Mouse (Mus musculus) gastrocnemius, postnatal 4 days (tissue): ENCODE measurements around the gene Tpst2. TPM values are rescaled to one million over a fixed set of nuclear protein-coding genes. Genes with fewer than 3 reads are reported as not detected.

Experiments
- DNase-seq, 2 experiments: peaks; one replicate each; pipeline ENCODE4 v3.0.0; 2021 to 2022; ENCODE audit warnings: low spot score in 2 of 2, mixed read lengths in 2 of 2
- long read RNA-seq, 2 experiments: library from polyadenylated mRNA; stranded (forward); transcript quantifications; one replicate each; pipeline ENCODE4 v2.0.0; 2021
- total RNA-seq, 2 experiments: library from RNA; stranded (reverse); gene quantifications; 2 replicates each; pipeline ENCODE4 v1.2.3; 2021

Tpst2 gene
- 10 to 100 TPM; 25.4 to 26.2 TPM for total RNA-seq
- long read RNA-seq, experiment 1, transcript Tpst2-201 (7 exons, 1,835 nt), result major isoform, 31 of 46 reads
- long read RNA-seq, experiment 1, partial matches to known transcripts, result 6 of 46 reads
- long read RNA-seq, experiment 1, other reads (novel, unspliced or antisense), result 5 of 46 reads
- long read RNA-seq, experiment 2, transcript Tpst2-201 (7 exons, 1,835 nt), result major isoform, 45 of 66 reads
- long read RNA-seq, experiment 2, partial matches to known transcripts, result 4 of 66 reads
- long read RNA-seq, experiment 2, other reads (novel, unspliced or antisense), result 14 of 66 reads

DNA sequence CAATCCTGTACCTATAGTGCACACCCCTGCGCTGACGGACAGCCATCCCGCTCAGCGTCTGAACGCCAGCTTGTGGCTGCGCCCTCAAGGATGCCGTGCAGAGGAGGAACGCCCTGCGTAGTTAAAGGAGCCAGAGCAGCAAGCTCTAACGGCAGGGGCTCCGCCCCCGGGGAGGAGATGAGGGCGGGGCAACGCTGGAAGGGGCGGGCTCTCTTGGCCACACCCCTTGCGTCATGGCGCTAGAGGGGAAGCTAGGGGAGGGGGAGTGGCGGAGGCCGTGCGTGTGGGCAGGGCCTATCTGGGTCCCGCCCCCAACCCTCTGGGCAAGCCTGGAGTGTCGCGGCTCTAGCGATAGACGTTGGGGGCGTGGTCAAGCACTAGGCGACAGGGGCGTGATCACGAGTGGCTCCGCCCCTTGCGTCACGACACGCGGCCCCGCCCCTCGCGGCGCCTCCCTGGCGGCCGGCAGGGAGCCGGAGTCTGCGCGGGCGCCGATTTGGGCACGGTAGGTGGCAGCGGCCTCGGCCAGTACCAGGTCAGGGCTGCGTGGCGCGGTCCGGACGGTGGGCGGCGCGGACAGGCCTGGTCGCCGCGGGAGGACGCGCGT lies at the start of gene Tpst2:
Gene Tpst2 (plus strand): TSS at position 425 of the 607 bp plus-strand sequence.
- DNase-seq, result peak; percentile 99 to 100

DNA sequence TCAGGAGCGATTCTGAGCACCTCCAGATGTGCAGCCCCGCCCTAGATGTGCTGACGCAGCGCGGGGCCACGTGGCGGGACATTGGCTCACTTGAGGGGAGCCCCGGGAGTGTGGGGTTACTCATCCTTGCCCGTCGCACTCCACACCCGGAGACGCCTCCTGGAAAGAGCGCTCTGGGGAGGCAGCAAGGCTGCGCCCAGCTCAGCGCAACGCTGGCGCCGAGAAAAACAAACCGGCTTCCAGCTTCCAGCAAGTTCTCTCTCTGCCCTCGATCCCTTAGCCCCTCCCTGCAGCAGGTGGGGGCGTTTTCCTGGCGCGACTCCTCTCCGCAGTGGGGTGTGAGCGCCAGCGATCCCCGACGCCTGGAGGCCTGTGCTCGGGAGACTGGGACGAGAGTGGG lies 49.1 kb upstream of the Tpst2 start:
- no peak for DNase-seq

DNA sequence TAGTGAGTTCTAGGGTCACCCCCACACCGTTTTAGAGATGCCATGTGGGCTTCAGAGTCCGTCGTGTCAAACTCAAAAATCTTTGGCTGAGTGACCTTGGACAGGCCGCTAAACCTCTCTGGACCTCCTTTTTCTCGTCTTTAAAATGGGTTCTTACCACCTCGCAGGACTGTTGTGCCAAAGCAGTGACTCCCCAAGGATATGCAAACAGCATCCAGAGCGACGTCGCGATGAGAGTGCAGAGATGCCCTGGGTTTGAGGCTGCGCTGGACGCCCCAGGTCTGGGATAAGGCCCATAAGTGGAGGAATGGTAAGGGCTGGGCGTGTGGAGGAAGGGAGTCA lies 48.6 kb upstream of the Tpst2 start:
- no peak for DNase-seq

DNA sequence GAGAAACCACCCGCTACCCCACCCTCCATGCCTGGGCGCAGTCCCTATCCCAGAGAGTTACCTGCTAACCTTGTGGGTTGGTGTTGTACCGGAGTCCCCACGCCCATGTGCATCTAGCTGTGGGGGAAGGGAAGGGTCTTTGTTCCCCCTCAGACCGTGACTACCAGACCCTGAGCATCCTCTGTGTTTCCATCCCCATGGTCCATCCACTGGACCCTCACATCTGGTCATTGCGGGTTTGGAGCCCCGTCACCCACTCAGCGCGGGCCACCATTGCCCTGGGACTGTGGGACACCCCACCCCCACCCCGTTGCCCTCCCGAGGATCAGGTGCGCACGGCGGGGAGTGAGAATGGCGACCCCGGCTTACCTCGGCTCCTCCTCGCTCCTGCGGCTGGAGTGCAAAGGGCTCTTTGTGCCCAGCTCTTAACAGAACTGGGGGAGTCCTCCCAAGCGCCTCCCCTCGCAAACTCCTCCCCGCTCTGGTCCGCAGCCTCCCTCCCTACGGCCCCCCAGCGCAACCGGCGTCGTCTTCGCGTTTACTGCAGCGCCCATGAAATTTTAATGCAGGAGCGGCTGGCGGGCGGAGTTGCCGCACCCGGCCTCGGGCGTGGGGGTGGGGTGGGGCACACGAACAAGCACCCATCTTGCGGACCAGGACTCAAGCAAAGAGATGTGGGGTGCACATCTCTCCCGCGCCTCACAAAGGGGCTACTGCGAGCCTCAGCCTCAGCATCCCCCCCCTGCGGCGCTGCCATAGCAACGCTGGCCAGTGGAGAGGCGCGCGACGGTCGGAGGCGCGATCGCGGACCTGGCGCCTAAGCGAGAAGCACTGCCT lies 48.0 kb upstream of the Tpst2 start:
- DNase-seq, result no peak

DNA sequence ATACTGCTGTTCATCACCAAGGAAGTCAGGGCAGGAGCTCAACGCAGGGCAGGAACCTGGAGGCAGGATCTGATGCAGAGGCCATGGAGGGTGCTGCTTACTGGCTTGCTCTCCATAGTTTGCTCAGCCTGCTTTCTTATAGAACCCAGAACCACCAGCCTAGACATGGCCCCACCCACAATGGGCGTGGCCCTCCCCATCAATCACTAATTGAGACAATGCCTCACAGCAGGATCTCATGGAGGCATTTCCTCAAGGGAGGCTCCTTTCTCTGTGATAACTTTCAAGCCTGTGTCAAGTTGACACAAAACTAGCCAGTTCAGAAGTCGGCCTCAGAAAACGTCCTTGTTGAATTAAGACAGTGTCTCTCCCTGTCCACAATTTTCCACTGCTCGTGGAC lies 40.7 kb upstream of the Tpst2 start:
- DNase-seq, result no peak

DNA sequence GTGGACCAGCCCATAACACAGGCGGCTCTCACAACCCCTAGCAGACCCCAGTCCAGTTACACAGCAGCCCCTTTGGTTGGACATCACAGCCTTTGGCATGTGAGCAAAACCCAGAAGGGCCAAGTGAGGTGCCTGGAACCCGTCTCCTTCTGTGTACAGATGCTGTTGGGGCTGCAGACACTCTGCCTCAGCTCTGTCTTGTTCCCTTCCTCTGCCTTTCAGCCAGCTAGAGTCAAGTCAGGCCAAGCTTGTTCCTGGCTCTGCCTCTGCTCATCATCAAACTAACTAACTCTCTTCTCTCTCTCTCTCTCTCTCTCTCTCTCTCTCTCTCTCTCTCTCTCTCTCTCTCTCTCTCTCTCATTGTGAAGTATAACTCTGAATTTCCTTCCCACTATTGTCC lies 39.9 kb upstream of the Tpst2 start:
- DNase-seq, result no peak

DNA sequence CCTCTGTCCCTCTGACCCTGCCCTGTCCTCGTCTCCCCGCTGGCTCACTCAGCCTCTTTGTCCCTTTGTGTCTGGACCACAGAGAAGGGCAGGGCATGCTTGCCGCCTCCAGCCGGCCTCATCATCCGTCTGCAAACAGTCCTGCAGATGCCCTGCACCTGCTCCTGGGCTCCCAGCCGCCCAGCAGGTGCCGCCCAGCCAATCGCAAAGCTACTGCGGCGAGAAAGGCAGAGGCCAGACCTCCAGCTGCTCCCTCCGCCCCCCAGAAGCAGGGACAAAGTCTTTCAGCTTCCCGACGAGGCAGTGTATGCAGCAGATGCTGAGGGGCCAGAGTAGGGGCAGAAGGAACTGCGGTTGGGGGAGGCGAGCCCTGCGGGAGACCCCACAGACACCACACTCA lies 39.1 kb upstream of the Tpst2 start:
- no peak for DNase-seq

DNA sequence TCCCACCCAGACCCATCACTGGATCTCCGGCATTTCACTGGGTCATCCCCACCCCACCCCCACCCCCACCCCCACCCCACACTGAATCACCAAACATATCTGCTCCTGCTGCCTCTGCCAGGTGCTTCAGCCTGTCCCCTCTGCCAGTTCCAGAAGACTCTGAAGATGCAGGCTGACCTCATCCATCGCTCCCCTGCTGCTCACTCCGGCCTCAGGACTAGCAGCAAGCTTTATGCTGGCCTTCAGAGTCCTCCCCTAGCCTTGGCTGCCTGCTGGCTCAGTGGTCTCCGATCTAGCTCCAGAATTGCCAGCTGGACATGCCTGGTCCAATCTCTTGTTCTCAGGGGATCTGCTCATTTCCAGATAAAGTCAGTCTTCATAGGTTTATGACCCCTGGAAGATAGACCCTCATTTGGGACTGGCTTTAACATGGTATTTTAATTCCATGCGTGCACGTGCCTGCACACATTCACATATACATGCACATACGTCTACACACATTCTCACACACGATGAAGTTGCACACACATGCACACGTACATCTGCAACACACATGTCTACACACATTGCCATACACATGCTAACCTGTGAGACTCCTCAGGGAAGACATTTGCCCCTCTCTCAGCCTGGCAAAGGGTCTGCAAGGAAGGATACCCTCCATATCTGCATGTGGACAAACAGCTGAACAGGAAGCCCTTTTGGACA lies 38.5 kb upstream of the Tpst2 start:
- no peak for DNase-seq

DNA sequence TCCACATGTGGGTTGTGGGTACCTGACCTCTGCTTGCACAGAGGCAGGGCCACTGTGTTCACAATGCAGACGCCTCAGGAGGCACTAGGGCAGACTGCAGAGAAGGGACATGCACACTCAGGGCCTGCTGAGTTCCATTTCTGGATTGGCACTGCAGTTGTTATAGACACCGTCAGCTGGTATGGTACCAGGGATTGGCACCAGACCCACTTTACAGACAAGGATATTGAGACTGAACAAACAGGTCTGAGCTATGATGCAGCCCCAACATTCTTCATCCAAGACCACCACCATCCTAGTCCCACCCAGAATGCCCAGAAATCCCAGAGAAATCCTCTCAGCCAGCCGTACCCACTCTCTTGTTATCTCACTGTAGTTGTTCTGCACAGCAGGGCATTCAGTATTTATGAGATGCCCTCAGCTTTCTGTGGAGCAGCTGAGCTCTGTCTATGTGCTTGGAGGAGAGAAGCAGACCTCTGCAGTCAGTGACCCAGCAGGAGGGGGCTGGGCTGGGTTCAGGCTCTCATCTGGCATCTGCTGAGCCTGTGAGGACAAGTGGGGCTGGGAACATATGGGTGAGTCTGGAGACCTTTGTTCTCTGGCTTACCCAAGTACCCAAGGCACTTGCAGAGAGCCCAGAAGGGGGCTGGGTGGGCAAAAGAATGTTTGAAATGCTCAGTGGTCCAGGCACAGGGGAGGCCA lies 37.6 kb upstream of the Tpst2 start:
- no peak for DNase-seq

DNA sequence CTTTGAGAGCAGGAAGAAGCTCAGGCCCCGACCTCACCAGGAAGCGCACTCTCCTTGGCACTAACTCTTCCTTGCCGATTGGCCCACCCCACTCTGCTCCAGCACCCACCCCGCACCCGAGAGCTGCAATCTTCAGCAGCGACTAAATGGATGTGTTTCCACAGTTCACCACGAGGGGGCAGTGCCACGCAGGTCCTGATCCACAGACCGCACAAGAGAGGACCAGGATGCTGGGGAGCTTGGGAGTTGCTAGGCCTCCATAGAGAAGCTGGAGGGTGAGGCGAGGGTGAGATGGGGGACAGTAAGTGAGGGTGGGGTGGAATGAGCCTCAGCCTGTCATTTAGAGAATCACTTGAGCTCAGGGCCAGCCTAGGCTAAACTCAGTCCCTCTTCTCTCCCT lies 35.7 kb upstream of the Tpst2 start:
- DNase-seq, result peak; percentile 74 to 85

DNA sequence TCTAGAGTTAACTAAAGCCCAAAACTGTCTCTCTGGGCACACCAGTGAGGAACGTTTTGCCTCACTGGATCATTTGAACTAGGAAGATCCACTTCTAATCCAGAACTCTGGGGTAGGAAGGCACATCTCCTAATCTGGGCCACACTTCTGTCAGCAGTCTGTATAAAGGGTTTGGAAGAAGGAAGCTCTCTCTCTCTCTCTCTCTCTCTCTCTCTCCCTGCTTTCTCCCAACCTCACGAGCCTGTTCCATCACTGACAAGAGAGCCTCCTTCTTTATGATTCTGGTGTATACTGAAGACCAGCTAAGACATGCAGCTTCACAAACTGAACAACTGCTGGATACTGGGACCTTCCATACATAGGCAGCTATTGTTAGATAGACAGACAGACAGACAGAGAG lies 34.6 kb upstream of the Tpst2 start:
- DNase-seq, result no peak

DNA sequence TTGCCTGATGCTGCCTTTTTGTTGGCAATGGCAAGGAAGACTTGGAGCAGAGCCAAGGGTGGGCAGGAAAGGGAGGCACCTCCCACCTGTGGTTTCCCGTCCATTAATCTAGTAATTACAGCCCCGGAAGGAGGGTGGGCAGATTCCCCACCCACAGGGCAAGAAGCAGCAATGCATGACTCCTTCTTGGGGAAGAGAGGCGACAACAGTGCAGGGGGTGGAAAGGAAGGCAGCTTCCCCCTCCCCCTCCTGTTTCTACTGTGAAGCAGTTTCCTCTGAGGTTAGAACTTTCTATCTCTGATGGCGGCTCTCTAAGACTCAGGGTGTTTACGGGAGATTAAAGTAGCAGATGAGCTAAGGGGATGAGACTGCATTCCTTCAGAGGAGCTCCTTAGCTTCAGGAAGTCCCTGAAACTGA lies 34.1 kb upstream of the Tpst2 start:
- DNase-seq, result no peak

DNA sequence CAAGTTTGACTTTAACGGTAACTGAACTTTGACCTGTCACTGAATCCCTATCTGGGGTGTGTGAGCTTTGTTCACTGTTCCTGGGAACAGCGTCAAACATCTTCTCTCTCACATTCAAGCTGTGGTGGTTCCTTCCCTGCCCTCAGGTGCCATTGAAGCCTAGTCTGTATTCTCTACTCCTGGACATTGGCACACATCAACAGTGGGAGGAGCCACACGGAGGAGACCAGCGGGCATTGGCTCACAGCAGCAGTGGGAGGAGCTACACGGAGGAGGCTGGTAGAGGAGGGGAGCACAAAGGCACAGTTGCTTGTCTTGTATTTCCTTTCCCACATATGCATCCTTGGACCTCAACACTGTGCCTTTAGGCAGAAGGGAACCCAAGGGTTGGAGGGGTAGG lies 33.5 kb upstream of the Tpst2 start:
- DNase-seq, result no peak

DNA sequence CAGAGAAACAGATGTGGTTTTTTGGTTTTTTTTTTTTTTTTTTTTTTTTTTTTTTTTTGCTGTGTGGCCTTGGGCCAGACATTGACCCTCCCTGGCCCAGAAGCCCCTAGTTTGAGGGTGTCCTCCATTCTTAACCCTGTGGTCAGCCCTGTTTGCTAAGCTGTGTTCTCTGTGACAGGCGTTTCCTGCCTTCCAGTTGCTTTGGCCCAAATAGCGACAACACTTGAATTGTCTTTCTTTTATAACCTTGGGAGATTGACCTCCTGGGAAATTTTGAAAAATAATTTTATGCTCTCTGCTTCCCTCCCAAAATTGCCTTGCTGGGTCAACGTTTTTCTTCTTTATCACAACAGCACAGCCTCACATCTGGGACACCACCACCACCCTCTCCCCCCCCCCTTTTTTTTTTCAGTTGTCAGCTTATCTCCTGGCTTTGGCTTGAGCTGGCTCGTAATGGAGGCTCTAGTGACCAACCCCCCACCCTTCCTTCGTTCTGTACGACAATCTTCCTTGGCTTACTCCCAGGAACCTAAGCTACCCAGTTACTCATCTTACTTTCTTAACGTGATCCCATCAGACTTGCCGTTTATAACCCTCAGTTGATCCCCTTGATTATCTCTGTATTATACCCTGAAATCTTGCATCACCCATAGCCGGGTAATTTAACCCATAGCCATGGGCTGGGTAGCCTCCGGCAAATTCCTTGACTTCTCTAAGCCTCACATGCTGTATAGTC lies 32.8 kb upstream of the Tpst2 start:
- no peak for DNase-seq

DNA sequence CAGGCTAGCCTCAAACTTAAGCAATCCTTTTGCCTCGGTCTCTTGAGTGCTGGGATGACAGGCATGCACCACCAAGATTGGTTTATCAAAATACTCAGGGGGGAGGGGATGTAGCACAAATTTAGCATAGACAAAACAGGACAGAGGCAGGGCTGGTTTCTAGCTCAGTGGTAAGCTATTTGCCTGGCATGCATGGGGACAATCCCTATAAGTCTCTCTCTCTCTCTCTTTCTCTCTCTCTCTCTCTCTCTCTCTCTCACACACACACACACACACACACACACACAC lies 32.3 kb upstream of the Tpst2 start:
- no peak for DNase-seq

DNA sequence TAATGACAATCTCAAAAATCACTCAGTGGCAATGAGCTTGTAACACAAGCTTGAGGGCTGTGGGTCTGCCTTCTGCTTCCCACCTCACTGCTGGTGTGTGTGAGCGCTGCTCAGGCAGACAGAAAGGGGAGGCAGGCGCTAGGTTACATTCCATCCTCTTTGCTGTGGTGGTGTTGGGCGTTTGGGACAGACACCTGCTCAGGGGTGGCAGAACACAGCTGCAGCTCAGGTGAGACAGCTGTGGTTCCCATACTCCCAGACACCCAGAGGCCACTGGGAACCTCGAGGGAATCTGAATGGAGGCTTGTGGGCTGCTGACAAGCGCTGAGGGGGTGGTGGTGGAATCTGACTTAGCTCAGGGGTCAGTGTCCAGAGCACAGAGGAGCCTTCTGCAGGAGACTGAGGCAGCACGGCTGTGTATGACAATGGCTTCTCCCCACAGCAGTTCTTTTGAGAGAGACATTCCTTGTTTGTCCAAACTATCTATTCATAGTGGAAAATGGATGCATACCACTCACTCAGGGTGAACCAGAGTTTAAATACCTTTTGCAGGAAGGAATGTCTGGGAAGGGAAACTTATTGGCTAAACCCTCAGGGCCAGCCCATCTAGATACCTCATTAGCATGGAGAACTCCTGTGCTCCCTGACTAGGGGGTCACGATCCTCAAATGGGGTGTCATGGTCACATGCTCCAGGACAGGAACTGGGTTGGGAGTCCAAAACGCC lies 31.4 kb upstream of the Tpst2 start:
- DNase-seq, result no peak

DNA sequence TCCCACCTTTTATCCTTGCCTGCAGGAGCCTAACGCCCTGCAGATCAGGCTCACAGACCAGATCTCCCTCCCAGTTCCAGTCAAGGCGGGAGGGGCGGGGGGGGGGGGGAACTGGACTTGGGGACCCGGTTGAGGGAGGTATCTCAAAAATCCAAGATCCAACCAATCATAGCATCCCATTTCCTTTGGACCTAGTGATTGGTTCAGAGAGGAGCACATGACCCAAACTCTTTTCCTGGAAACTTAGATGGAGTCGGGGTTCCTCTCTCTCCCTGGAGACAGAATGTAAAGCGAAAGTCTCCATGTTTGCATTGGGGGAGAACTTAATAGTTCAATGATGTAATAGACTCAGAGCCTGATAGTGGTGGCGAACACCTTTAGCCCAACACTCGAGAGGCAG lies 29.1 kb upstream of the Tpst2 start:
- DNase-seq, result no peak

DNA sequence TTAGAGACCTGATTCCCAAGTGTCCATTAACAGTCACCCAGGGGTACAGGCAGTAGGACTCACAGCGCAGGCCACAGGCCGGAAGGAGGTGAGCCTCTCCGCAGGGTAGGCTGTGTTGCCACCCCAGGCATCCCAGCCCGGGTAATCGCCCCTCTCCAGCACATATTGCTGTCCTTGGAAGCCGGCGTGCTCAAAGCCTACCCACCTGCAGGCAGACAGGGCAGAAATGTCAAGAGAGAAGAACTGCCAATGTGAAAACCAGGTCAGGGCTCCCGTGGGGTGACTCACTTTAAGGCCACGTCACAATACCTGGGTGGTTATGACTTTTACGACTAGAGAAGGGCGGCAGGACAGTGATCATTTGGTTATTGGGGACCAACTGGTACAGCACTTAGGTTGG lies 27.4 kb upstream of the Tpst2 start:
- DNase-seq, result no peak

DNA sequence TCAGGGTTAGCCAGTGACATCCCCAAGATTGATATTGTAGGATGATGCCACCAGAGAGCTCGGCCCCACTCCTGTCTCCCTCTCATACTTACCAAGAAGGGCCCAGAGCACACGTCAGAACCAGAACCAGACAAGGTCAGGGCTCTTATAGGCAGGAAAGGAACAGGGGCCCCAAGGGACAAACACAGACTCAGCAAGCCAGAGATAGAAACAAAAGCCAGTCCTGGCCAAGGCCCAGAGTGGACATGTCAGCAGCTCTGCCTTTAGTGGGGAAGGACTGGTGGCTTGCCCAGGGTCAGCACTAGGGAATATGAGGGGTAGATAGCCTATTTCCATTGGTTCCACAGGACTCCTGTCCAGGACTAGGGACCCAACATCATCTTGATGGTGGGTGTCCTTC lies 24.1 kb upstream of the Tpst2 start, which contains the start of gene Cryba4:
Gene Cryba4 (minus strand): TSS at position 119 of the 400 bp plus-strand sequence.
- no peak for DNase-seq

DNA sequence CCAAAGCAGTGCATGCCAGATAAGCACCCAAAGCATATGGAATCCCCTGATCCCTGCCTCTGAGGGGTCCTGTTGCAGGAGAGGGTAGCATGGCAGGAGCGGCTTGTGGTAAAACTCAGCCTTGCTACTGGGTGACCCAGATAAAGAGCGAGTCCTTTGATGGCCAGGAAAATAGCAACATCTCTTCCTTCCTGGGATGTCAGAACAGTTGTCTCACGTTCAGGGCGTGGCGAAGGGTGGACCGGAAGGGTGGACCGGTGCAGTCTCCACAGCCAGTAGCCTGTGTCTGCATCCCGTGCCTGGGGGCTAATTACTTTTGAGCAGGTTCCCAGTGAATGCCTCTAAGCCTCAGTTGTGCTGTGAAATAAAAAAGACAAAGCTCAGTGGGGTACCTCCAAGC lies 23.3 kb upstream of the Tpst2 start:
- no peak for DNase-seq
